Mouse (Mus musculus): ENCODE results near the gene Plcb2.

DNA sequence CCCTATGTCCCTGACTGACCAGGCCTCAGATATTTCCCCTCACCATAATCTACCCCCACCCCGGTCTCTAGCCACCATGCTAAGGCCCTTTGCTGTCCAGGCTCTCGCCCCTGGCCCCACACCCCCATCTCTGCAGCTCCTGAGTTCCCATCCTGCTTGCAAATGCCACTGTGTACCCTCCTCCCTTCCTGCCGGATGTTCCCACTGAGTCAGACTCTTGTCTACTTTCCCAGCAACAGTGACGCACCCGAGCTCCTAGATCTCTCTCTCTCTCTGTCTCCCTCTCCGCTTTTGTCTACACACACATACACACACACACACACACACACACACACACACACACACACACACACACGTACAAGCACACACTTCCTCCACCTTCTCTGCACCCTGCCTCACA is 35.2 kb upstream of the Plcb2 start:
- TF ChIP-seq CTCF (IDR thresholded peaks at IDR 0.05; ENCODE audit: low read depth) (no peak), EP300 (optimal IDR thresholded peaks at IDR 0.05) (no peak)

Data from stomach, postnatal 0 days (tissue).